Mouse (Mus musculus): ENCODE measurements around the gene Mis18bp1. TPM values are rescaled to one million over a fixed set of nuclear protein-coding genes. Genes with fewer than 3 reads are reported as not detected.

Mis18bp1 gene
- polyA plus RNA-seq (2017; shearing (Covaris generic)): 4.2 TPM

DNA sequence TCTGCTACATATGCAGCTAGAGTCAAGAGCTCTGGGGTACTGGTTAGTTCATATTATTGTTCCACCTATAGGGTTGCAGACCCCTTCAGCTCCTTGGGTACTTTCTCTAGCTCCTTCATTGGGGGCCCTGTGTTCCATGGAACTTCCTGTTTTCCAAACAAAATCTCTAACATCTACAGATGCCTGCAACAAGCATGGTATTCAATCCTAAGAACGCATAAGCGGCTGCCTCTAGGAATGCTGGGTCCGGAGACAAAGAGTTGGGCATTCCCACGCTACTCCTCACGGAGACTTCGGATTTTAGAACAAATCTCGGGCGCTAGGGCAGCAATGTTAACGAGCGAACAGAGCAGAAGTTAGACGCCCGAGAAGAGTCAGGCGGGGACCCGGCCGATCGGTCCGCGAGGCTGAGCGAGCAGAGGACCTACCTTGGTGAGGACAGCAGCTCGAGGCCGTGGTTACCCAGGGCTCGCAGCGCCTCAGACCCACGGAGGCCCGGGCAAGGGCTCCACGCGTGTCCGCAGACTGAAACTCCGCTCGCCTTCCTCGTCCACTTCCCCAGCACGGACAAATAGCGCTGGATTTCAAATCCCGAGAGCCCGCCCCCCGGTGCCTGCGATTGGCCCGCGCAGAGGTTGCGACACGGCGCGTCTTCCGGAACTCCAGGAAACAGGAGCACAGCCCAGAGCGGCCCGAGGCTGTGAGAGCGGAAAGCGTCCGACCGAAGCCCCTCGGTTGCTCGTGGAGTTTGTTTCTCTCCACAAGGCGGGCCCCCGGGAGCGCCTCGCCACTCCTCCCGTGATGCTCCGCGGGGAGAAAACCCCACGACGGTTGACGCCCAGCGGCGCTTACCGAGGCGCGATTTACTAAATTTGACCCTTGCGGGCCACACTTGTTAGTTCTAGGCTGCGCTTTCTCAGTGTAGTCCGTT is at the start of gene Mis18bp1:
Gene Mis18bp1 (minus strand): TSS at position 584 of the 931 bp plus-strand sequence.

Other genes starting within 250 kb of the Mis18bp1 start
- gene Klhl28, start 207.1 kb downstream of the Mis18bp1 start, polyA plus RNA-seq (2017; shearing (Covaris generic)): 29.3 TPM
- 41.5 TPM for gene Togaram1, start 206.8 kb downstream of the Mis18bp1 start, polyA plus RNA-seq (2017; shearing (Covaris generic))
- 111 TPM for gene Prpf39, start 136.3 kb downstream of the Mis18bp1 start, polyA plus RNA-seq (2017; shearing (Covaris generic))
- 258 TPM for gene Fkbp3, start 98.6 kb downstream of the Mis18bp1 start, polyA plus RNA-seq (2017; shearing (Covaris generic))
- 5.4 TPM for gene Fancm, start 97.0 kb downstream of the Mis18bp1 start, polyA plus RNA-seq (2017; shearing (Covaris generic))
- not detected for gene Wdr20rt, start 52.9 kb upstream of the Mis18bp1 start, polyA plus RNA-seq (2017; shearing (Covaris generic))

Measured in activated CD4-positive, CD25-positive, alpha-beta regulatory T cell, adult 9 weeks (primary cell).